In genomic region chr4:62626228-62627026, GRCm38 (mm10) we compare ENCODE assay signal across 11 mouse cellular contexts.
DNase-seq lines count a peak whose midpoint lies in the region; ATAC-seq and TF ChIP-seq lines count a peak whose summit lies in the region.
"Had no signal": no experiment of that assay in that cellular context is flagged by ENCODE, and none has a peak within 500 bp of the region (broad histone marks: within the 10 kb centered on the region; RNA-seq: fewer than 3 reads in every experiment).

No protein-coding gene starts in this region.

- H3K4me3 ChIP-seq in heart, embryonic 14.5 days (ENCODE audit: control insufficient read depth in 1 of 2, insufficient read depth in 1 of 2, low read depth in 1 of 2, low read length in 2 of 2), result no peak overlapping the region
- H3K4me3 ChIP-seq in embryonic facial prominence, embryonic 10.5 days, result no peak overlapping the region
- H3K4me3 ChIP-seq in limb, embryonic 10.5 days, result no peak overlapping the region
- H3K4me3 ChIP-seq: megakaryocyte, embryonic 14.5 days had no signal

- peaks cover 41 to 52% of the 10 kb centered on the region in 2 experiments for H3K4me1 ChIP-seq in heart, embryonic 14.5 days (ENCODE audit: control insufficient read depth in 2 of 2, insufficient read depth in 2 of 2, low read length in 2 of 2)
- peaks cover 99% of the 10 kb centered on the region for H3K4me1 ChIP-seq in embryonic facial prominence, embryonic 10.5 days
- peaks cover 93% of the 10 kb centered on the region for H3K4me1 ChIP-seq in limb, embryonic 10.5 days

- ATAC-seq in heart, embryonic 14.5 days (ENCODE audit: insufficient number of reproducible peaks, insufficient read depth, low FRiP score, low read depth), result no peak

- WGBS in heart, embryonic 14.5 days, result 40% methylated on average over 15 of the region's 15 CpGs
- WGBS in embryonic facial prominence, embryonic 10.5 days, result 80% methylated on average over 15 of the region's 15 CpGs
- 84% methylated on average over 15 of the region's 15 CpGs for WGBS in limb, embryonic 10.5 days

- 0 out of 2 replicates have a peak overlapping the region, but pooled peaks have one; percentile 12 for H3K9ac ChIP-seq in heart, embryonic 14.5 days (ENCODE audit: low read length)

- peak overlapping the region in 1 of 2 experiments; percentile 84; a peak in 1 of 4 replicates for H3K27ac ChIP-seq in heart, embryonic 14.5 days (replicated peaks in 1 of 2; ENCODE audit: control insufficient read depth in 1 of 2, insufficient read depth in 1 of 2, low read depth in 2 of 2, low read length in 2 of 2)
- peak overlapping the region; percentile 89 for H3K27ac ChIP-seq in embryonic facial prominence, embryonic 10.5 days (replicated peaks)
- H3K27ac ChIP-seq in limb, embryonic 10.5 days, result peak overlapping the region; percentile 87

- peaks cover 19% of the 10 kb centered on the region for H3K27me3 ChIP-seq in heart, embryonic 14.5 days (ENCODE audit: control insufficient read depth, insufficient read depth, low read length)
- no peaks in the 10 kb centered on the region for H3K27me3 ChIP-seq in embryonic facial prominence, embryonic 10.5 days (replicated peaks; ENCODE audit: low read depth, poor library complexity, severe bottlenecking)
- H3K27me3 ChIP-seq in limb, embryonic 10.5 days (ENCODE audit: low read depth, poor library complexity, severe bottlenecking), result no peaks in the 10 kb centered on the region

- no peak for DNase-seq in heart, postnatal 36 days
- peak; percentile 47 for DNase-seq in brain, embryonic 14.5 days (ENCODE audit: low read depth)
- DNase-seq in embryonic facial prominence, embryonic 10.5 days (ENCODE audit: low spot score), result no peak
- DNase-seq in limb, embryonic 10.5 days (ENCODE audit: low spot score), result no peak
- DNase-seq in adrenal gland, postnatal 25 days, result no peak
- no peak for DNase-seq in frontal cortex, adult 2 months (ENCODE audit: extremely low spot score in 1 of 2, low spot score in 1 of 2)
- DNase-seq: adrenal gland, postnatal 10 days; kidney, adult 11 months; retina, postnatal 1 day had no signal

- 0 out of 2 replicates have a peak, but pooled peaks have one; percentile 1 for TF ChIP-seq CTCF in brain, embryonic 14.5 days (IDR thresholded peaks at IDR 0.05; ENCODE audit: borderline replicate concordance, extremely low read depth, insufficient read depth, insufficient read length)

- no peak overlapping the region for H3K4me2 ChIP-seq in heart, embryonic 14.5 days (ENCODE audit: low read length)

- intact Hi-C loops in heart, postnatal 36 days (cut with DNase I), result no loop called here

- peaks cover 14% of the 10 kb centered on the region for H3K36me3 ChIP-seq in heart, embryonic 14.5 days (ENCODE audit: control insufficient read depth, insufficient read depth, low read length)
- peaks cover 3% of the 10 kb centered on the region; the same call in 1 of the 2 replicates for H3K36me3 ChIP-seq in embryonic facial prominence, embryonic 10.5 days (replicated peaks)
- H3K36me3 ChIP-seq in limb, embryonic 10.5 days, result no peaks in the 10 kb centered on the region

- no peaks in the 10 kb centered on the region for H3K9me3 ChIP-seq in heart, embryonic 14.5 days (ENCODE audit: control insufficient read depth, low read length)
- no peaks in the 10 kb centered on the region for H3K9me3 ChIP-seq in embryonic facial prominence, embryonic 10.5 days
- no peaks in the 10 kb centered on the region for H3K9me3 ChIP-seq in limb, embryonic 10.5 days (replicated peaks)
- H3K9me3 ChIP-seq: megakaryocyte, embryonic 14.5 days had no signal

- TF ChIP-seq POLR2A in brain, embryonic 14.5 days (IDR thresholded peaks at IDR 0.05; ENCODE audit: borderline replicate concordance, extremely low read depth, insufficient read depth, insufficient read length, poor library complexity, severe bottlenecking), result no peak
